Mouse (Mus musculus): ENCODE results near the gene Sfxn2.

GRCm38 (mm10) chr19:46533066-46533465 is 40.1 kb upstream of the Sfxn2 start:
- TF ChIP-seq CTCF (IDR thresholded peaks at IDR 0.05; ENCODE audit: low read depth, low read length) (no peak), EP300 (IDR thresholded peaks at IDR 0.05; ENCODE audit: insufficient read depth, low read depth, low read length) (no peak)

Measured in ES-Bruce4 (cell line).